Mouse (Mus musculus) kidney, postnatal 4 days (tissue): ENCODE measurements around the gene Cyp2e1.
"Not testable (repeated sequence)": the region's sequence is repeated elsewhere in the genome, so short reads cannot be mapped to it uniquely, and the experiment has no call there.

Experiments
- DNase-seq, 2 experiments: peaks; one replicate each; pipeline ENCODE4 v3.0.0; 2021; ENCODE audit warnings: mixed read lengths in 2 of 2

Cyp2e1 gene

DNA sequence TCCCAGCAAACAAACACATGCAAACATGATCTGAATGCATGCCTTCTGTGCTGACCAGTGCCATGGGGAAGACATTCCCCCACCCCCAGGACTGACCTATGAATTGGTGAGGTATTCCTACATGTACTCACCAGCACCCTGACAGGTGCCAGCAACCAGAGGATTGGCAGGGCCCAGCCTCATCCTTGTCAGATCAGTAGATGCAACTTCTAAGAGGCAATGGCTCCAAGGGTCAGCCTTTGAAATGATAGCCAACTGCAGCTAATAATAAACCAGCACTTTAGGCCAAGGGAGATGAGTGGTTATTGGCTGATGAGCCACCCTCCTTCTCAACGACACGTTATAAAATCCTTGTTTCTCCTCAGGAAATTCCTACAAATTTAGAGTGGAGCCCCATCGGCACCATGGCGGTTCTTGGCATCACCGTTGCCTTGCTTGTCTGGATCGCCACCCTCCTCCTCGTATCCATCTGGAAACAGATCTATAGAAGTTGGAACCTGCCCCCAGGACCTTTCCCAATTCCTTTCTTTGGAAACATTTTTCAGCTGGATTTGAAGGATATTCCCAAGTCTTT lies at the start of gene Cyp2e1:
TSS of gene Cyp2e1 (plus strand) at position 293 of the 574 bp plus-strand sequence.
- no peak for DNase-seq

DNA sequence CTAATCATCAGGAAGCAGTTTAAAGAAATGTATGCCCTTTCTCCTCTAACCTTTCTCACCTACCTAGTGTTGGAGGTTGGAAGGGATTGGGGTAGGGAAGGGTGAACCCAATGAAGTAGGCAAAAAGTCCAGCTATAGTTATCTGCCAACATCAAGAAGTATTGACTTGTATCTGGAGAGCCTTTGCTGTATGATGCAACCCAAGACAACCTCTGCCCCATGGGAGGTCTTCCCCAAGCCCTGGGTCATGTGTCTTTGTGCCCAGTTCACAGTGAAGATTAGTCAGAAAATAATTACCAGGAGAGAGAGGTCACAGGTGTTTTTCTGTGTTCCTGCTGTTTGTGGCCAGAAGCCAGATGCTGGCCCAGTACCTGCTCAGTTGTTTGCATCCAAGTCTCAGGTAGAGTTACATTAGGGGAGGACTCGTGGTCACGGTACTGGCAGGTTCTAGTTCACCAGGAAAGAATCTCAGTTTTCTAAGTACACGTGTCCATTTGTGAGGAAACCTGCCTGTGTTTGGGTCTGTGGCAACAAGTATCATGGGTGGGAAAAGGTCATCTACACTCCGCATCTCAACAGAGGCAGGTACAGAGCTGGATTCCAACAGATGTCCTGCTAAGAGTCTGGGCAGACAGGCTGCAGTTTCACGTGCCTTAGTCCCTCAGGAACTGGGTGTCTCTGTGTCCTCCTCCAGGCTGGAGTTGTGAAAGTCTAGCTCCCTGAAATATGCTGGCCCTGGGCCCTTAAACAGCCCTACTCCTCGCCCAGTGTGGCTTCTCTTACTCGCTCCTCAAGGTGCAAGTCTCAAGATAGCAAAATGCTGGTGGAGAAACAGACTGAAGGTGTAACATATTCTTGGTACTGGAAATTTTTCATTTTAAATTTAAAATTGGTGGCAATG lies 46.1 kb upstream of the Cyp2e1 start:
- no peak for DNase-seq

DNA sequence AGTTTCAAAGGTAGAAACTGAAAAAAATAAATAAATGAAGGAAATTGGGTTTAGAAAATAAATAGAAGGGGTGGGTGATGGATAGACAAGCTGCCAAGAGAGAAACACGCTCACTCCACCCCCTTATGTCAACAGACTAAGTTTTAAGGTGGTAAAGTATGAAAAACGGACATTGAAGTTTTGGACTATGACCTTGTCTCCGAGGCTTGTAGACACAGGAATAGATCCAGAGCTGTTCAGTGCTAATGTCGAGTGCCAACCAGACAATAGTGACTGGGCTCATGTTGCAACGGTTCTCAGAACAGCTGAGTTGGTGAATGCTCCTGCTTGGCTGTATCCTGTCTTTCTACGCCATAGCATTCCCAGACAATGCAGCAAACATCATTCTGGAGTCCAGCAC lies 42.4 kb upstream of the Cyp2e1 start:
- no peak for DNase-seq

DNA sequence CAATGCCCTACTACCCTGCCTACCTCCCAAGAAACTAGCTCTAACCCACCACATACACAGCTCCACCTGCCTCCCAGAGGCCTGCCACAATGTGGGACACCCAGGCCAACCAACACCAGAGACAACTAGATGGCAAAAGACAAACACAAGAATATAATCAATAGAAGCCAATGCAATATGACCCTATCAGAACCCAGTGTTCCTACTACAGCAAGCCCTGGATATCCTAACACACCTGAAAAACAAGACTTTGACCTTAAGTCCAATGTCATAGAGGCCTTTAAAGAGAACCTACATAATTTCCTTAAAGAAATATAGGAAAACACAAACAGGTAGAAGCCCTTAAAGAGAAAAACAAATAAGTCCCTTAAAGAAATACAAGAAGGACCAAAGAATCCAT lies 38.0 kb upstream of the Cyp2e1 start:
- no peak for DNase-seq

GRCm38 (mm10) chr7:140733162-140733561 lies 30.4 kb upstream of the Cyp2e1 start:
- DNase-seq = no peak

- DNase-seq = no peak
These were observed 16.1 kb upstream of the Cyp2e1 start for GRCm38 (mm10) chr7:140747402-140747801.

GRCm38 (mm10) chr7:140748116-140748826 lies 15.3 kb upstream of the Cyp2e1 start:
- no peak for DNase-seq

- DNase-seq = no peak
These were observed 14.7 kb upstream of the Cyp2e1 start for GRCm38 (mm10) chr7:140748827-140749160.

- no peak for DNase-seq
These were observed 9.0 kb upstream of the Cyp2e1 start for GRCm38 (mm10) chr7:140754556-140754955.

DNA sequence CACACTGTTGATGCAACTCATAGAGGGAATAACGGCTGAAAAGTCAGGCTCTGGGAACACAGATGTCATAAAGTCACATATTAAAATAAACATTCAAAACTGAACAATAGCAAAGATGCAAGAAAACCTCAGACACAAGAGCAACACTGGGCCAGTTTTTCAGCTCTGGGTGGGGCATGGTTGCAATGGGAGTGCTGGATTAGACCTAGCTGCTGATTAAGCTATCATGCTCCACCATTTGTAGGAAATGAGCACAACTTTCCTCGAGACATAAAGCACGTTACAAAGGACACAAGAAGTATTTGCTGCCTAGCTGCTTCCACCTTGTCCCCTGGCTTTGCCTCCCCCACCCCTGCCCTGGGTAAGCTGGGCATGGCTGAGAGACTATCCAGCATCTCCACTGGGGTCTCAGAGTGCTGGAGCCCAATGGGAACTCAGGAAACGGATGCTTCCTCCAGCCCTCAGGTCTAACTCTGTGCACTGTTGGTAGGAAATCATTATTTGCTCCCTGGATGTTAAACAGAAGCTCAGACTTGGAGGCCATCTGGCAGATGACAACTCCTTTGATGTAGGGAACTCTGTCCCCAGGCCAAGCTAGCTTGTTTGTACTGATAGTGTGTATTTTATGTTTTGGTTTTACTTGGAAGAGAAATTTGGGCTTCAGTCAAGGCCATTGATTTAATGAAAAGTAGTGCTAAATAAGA lies 7.2 kb upstream of the Cyp2e1 start:
- peak in 1 of 2 experiments; percentile 9 for DNase-seq

DNA sequence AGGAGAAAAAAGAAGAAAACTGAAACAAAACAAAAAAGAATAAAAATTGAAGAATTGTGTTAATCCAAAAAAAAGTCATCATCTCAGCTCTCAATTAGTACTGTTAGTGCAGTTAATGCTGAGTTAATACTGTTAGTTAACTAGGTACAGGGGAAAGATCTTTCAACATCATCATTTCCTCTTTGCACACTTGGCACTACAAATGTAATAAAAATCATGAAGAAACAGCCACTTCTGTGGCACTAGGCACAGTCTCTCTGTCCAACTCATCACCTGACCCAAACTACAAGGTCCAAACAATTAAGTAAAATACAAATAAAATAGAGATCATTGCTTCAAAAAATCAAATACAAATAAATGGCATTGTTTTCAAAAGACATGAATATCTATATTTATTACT lies 2.9 kb upstream of the Cyp2e1 start:
- DNase-seq = no peak

DNA sequence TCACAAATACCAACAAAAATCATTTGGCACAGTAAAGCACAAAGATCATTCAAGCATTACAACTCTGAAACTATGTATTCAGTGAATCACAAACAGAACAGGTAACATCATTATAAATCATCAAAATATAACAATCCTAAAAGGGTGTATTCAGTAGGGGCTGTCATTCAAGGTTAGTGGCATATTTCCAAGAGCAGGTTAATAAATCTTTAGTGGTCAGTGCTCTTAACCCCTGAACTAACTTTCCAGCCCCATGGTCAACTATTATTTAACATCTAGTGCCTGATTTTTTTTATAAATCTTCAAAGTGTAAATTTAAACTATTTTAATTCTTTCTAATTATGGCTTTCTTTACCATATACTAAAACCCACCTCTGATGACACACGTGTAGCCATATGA lies 1.9 kb downstream of the Cyp2e1 start:
- DNase-seq = not testable (repeated sequence)

DNA sequence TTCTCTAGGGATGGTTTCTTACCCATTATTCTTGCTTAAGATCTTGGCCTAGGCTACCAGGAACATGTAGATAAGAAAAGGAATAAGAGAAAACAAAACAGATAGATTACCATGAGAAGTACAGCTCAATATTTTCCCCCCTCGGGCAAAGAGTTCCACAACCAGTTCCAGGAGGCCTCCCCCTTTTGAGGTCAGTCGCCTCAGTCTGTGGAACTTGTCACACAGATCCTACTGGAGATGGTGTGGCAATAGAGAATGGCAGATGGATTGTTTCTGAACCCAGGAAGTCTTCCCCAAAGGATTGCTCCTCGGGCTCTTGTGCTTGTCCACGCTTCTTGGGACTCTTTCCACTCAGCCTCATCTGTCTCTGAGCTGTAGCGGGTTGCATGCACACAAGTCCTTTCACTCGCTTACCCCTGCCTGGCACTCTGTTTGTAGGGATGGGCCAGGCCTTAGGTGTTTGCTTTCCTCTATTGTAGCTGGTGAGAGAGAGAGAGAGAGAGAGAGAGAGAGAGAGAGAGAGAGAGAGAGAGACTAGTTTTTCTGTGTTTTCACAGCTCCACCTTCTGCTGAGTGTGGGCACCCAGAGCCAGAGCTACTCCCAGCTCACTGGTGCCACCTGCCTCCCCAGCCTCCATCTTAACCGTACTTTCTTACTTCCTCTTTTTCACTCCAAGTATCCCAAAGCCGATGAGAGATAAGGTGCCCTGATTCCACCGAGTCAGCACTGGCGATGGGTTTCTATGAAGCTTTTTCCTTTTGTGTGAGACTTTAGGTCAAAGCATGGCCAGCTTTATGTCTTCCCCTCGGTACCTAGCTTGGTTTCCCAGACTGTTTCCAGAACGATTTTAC lies 2.6 kb downstream of the Cyp2e1 start:
- no peak for DNase-seq

DNA sequence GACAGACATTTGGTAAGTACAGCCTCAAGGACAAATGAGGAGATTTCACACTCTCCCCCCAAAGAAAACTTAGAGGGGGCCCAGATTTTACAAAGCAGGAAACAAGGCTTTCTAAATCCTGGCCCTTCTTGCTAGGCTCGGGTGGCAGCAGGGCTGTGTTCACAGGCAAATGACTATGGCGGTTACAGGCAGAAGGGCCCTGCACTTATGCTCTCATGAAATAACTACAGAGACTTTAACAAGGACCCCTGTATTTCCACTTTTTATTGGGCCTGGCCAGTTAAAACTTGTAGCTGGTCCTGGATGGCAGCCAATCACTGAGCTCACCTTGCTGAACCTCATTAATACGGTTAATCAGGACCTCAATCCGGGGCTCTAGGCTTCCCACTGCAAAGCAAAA lies 17.0 kb downstream of the Cyp2e1 start:
- no peak for DNase-seq

DNA sequence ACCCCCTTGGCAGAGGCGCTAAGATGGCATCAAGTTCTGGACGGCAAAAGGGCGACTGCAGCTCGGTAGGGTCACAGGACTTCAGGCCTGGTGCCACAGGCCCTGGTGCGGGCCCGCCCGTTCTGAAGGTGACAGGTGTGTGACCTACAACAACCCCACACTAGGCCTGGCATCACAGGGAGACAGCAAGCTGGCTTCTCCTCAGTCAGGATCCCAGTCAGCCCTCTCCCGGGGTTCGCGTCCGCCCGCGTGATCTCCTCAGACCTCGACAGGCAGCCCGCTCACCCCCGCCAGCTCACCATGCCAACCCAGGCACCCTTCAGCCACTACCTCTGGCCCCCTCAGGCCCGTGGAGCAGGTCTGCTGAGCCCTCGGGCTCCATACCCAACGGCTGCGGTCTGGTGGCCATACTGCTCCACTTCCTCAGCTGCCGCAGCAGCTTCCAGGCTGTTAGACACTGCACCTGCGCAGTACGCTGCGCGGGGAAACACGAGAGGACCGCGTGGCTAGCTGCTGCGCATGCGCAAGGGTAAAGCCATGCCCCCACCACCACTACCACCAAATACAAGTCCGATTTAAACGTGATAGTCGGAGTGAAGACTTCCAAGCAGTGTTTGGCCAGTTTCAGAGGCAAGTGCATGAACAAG lies 24.0 kb downstream of the Cyp2e1 start, which contains the start of gene Syce1:
TSS of gene Syce1 (minus strand) at position 447 of the 647 bp plus-strand sequence.
- DNase-seq = no peak

DNA sequence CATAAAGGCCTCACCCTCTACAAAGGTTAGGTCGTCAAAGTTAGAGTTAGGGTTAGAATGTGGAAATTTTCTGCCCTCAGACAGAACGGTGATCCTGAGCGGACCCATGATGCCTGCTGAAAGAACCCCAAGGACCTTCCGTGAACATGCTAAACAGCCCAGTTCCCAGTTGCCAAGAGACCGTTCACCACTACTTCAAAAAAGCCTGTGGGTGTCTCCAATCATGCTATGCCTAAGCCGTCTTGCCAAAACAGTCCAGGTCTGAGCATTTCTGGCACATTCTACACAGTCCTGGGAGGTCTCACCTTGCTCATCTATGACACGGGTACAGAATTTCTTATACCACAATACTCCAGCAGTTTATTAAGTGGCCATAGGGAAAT lies 24.5 kb downstream of the Cyp2e1 start:
- DNase-seq = no peak

DNA sequence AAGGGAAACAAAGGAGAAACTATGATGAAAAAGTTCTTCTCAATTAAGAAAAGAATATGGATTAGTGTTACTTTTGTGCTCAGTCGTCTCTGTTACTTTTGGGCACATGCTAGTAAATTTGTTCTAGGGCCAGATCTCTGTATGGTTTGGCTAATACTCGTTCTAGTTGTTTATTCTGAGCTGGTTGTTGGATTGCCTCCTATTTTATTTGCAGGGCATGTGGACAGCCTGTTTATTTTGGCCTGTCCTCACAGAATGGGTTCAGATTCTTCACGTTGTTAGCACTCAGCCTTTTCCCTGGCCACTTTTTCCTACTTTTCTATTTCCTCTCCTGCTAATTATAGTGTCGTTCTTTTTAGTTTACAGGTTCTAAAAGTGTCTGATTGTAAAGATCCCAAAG lies 30.0 kb downstream of the Cyp2e1 start:
- no peak for DNase-seq

- no peak for DNase-seq
These were observed 34.1 kb downstream of the Cyp2e1 start for GRCm38 (mm10) chr7:140797619-140798018.

DNA sequence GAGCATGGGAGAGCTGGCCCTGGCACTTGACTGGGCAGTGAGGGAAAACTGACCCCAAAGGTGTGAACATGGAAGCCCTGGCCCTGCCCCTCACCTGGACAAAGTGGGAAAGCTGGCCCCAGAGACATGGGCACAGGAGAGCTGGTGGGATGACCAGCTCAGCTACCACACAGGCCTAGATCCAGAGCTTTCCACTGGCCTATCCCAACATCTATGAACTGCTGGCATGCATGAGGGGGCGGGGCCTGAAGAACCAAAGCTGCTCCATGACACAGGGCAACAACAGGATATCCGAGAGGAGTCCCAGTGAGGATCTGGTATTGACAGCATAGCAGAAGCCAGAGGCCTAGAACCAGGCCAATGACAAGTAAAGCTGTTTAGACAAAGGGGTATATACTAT lies 34.7 kb downstream of the Cyp2e1 start:
- DNase-seq = no peak

DNA sequence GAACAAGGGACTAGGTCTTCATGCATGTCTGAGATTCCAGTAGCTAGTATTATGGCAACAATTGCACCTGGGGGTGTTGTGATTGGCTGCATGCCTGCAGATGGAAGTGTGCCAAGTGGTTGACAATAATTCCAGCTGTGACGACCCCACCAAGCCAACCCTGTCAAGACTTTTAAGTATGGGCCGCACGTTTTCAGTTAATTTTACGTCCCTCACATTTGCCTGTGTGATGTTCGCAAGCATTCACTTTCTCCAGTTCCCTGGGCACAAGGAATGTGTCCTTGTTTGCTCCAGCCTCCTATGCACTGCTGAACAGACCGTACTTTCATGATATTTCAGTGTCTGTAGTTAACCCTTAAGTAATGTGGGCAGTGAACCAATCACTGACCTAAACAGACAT lies 39.1 kb downstream of the Cyp2e1 start:
- DNase-seq = peak; percentile 58 to 67

- DNase-seq = peak; percentile 50 to 64
These were observed 42.2 kb downstream of the Cyp2e1 start for GRCm38 (mm10) chr7:140805704-140806103.

GRCm38 (mm10) chr7:140810496-140810895 lies 47.0 kb downstream of the Cyp2e1 start:
- no peak for DNase-seq
